Mouse (Mus musculus) CH12.LX (cell line): ENCODE results near the gene Rassf2. TPM values are rescaled to one million over a fixed set of nuclear protein-coding genes. Genes with fewer than 3 reads are reported as not detected.
A peak's percentile ranks its signal among the peaks of the same experiment; 100 is the strongest.

Experiments
- DNase-seq: peaks from one replicate; pipeline ENCODE4 v3.0.0-alpha.2; 2013; ENCODE audit errors: extremely low read depth
- H3K27ac ChIP-seq: 2 replicates; pipeline ENCODE4 v1.5.1; 2012; ENCODE audit warnings: low read depth, mild to moderate bottlenecking, control low read depth, moderate library complexity; ENCODE audit not compliant: insufficient read depth
- H3K27me3 ChIP-seq: replicated peaks from 2 replicates; pipeline ENCODE3; 2012; ENCODE audit warnings: inconsistent platforms
- H3K36me3 ChIP-seq, 2 experiments: replicated peaks in 1 of 2; 2 replicates each; pipeline versions ENCODE3 to v1.6.1; 2012; ENCODE audit warnings: inconsistent platforms in 1 of 2, low read length in 1 of 2, mild to moderate bottlenecking in 1 of 2, mixed read lengths in 1 of 2, moderate library complexity in 1 of 2; ENCODE audit not compliant: control insufficient read depth in 1 of 2, insufficient read depth in 1 of 2
- H3K4me1 ChIP-seq, 2 experiments: 2 replicates each; pipeline ENCODE4 v1.6.1; 2012; ENCODE audit warnings: inconsistent platforms in 1 of 2, moderate library complexity in 1 of 2; ENCODE audit not compliant: insufficient read depth in 2 of 2, control insufficient read depth in 1 of 2
- H3K4me2 ChIP-seq: 2 replicates; pipeline ENCODE4 v1.6.1; 2012; ENCODE audit warnings: low read depth, mild to moderate bottlenecking, control low read depth; ENCODE audit not compliant: poor library complexity, insufficient read depth, severe bottlenecking
- H3K4me3 ChIP-seq, 3 experiments: fragments of 150-350 bp in 1 of 3; sonication (generic) in 1 of 3; replicated peaks in 1 of 3; 2 replicates each; pipeline versions ENCODE3 to v1.5.1; 2011 to 2012; ENCODE audit warnings: low read depth in 2 of 3, low read length in 2 of 3, mild to moderate bottlenecking in 2 of 3, moderate library complexity in 2 of 3, control low read depth in 1 of 3, improper control_type of control experiment in 1 of 3, inconsistent platforms in 1 of 3, mixed read lengths in 1 of 3; ENCODE audit not compliant: poor library complexity in 1 of 3
- H3K79me2 ChIP-seq: replicated peaks from 2 replicates; pipeline ENCODE4 v1.6.1; 2012; ENCODE audit warnings: mild to moderate bottlenecking, moderate library complexity; ENCODE audit not compliant: control insufficient read depth, poor library complexity, insufficient read depth, severe bottlenecking; ENCODE audit errors: extremely low read depth
- H3K9ac ChIP-seq: 2 replicates; pipeline ENCODE4 v1.6.1; 2012; ENCODE audit warnings: low read depth, mild to moderate bottlenecking, control low read depth, moderate library complexity; ENCODE audit not compliant: insufficient read depth
- H3K9me3 ChIP-seq: replicated peaks from 2 replicates; pipeline ENCODE3; 2012; ENCODE audit warnings: low read length, inconsistent platforms, mixed read lengths
- BHLHE40 ChIP-seq: IDR thresholded peaks from 2 replicates; pipeline ENCODE4 v1.6.1; 2011; ENCODE audit warnings: mild to moderate bottlenecking, low read depth, low read length, improper control_type of control experiment
- CHD1 ChIP-seq: IDR thresholded peaks from 2 replicates; pipeline ENCODE4 v1.6.1; 2012; ENCODE audit warnings: low read depth, low read length, improper control_type of control experiment, inconsistent platforms
- CHD2 ChIP-seq: IDR thresholded peaks from 2 replicates; pipeline ENCODE4 v1.6.1; 2011; ENCODE audit warnings: low read length, improper control_type of control experiment
- CTCF ChIP-seq, 2 experiments: IDR thresholded peaks in 1 of 2; conservative IDR thresholded peaks in 1 of 2; 2 replicates each; pipeline ENCODE4 v1.5.1; 2011 to 2012; ENCODE audit warnings: low read depth in 2 of 2, low read length in 2 of 2, improper control_type of control experiment in 1 of 2, inconsistent platforms in 1 of 2, mild to moderate bottlenecking in 1 of 2, moderate library complexity in 1 of 2
- ELF1 ChIP-seq: IDR thresholded peaks from 2 replicates; pipeline ENCODE4 v1.6.1; 2014; ENCODE audit warnings: low read depth, mild to moderate bottlenecking, inconsistent platforms, low read length, improper control_type of control experiment
- EP300 ChIP-seq: IDR thresholded peaks from 2 replicates; pipeline ENCODE4 v1.6.1; 2011; ENCODE audit warnings: low read length, improper control_type of control experiment
- ETS1 ChIP-seq: conservative IDR thresholded peaks from 2 replicates; pipeline ENCODE4 v1.6.1; 2012; ENCODE audit warnings: low read depth, mild to moderate bottlenecking, inconsistent platforms, low read length, improper control_type of control experiment, moderate library complexity
- IRF4 ChIP-seq: IDR thresholded peaks from 2 replicates; pipeline ENCODE4 v1.6.1; 2014; ENCODE audit warnings: low read depth, mild to moderate bottlenecking, inconsistent platforms, low read length, improper control_type of control experiment
- JUN ChIP-seq: IDR thresholded peaks from 2 replicates; pipeline ENCODE4 v1.6.1; 2011; ENCODE audit warnings: low read depth, mild to moderate bottlenecking, low read length, improper control_type of control experiment, moderate library complexity; ENCODE audit not compliant: insufficient read depth
- JUND ChIP-seq: conservative IDR thresholded peaks from 2 replicates; pipeline ENCODE4 v1.6.1; 2011; ENCODE audit warnings: low read depth, low read length, improper control_type of control experiment
- KAT2A ChIP-seq: IDR thresholded peaks from 2 replicates; pipeline ENCODE4 v1.6.1; 2012; ENCODE audit warnings: low read length, improper control_type of control experiment, inconsistent platforms; ENCODE audit not compliant: insufficient replicate concordance
- MAFK ChIP-seq: IDR thresholded peaks from 2 replicates; pipeline ENCODE4 v1.6.1; 2011; ENCODE audit warnings: low read length, improper control_type of control experiment; ENCODE audit not compliant: insufficient replicate concordance
- MAX ChIP-seq: IDR thresholded peaks from 2 replicates; pipeline ENCODE4 v1.6.1; 2011; ENCODE audit warnings: low read length, improper control_type of control experiment
- MEF2A ChIP-seq: IDR thresholded peaks from 2 replicates; pipeline ENCODE4 v1.6.1; 2014; ENCODE audit warnings: low read depth, mild to moderate bottlenecking, inconsistent platforms, low read length, improper control_type of control experiment, borderline replicate concordance
- NRF1 ChIP-seq: IDR thresholded peaks from 2 replicates; pipeline ENCODE4 v1.6.1; 2014; ENCODE audit warnings: low read depth, mild to moderate bottlenecking, inconsistent platforms, low read length, improper control_type of control experiment, moderate library complexity
- PAX5 ChIP-seq: IDR thresholded peaks from 2 replicates; pipeline ENCODE4 v1.6.1; 2012; ENCODE audit warnings: low read length, inconsistent platforms, mixed read lengths
- POLR2A ChIP-seq: IDR thresholded peaks from 2 replicates; pipeline ENCODE4 v1.6.1; 2011; ENCODE audit warnings: low read depth, mild to moderate bottlenecking, improper control_type of control experiment, low read length
- POLR2AphosphoS2 ChIP-seq: IDR thresholded peaks from 2 replicates; pipeline ENCODE4 v1.6.1; 2011; ENCODE audit warnings: low read depth, low read length, improper control_type of control experiment
- RAD21 ChIP-seq: IDR thresholded peaks from 2 replicates; pipeline ENCODE4 v1.6.1; 2011; ENCODE audit warnings: low read depth, mild to moderate bottlenecking, low read length, improper control_type of control experiment, moderate library complexity
- RCOR1 ChIP-seq: conservative IDR thresholded peaks from 2 replicates; pipeline ENCODE4 v1.6.1; 2012; ENCODE audit warnings: low read depth, mild to moderate bottlenecking, inconsistent platforms, low read length, improper control_type of control experiment
- SIN3A ChIP-seq: IDR thresholded peaks from 2 replicates; pipeline ENCODE4 v1.6.1; 2012; ENCODE audit warnings: low read length, improper control_type of control experiment, inconsistent platforms
- SMC3 ChIP-seq: IDR thresholded peaks from 2 replicates; pipeline ENCODE4 v1.6.1; 2011; ENCODE audit warnings: low read depth, low read length, improper control_type of control experiment
- TBP ChIP-seq: conservative IDR thresholded peaks from 2 replicates; pipeline ENCODE4 v1.6.1; 2011; ENCODE audit warnings: low read depth, low read length, improper control_type of control experiment
- TCF12 ChIP-seq: IDR thresholded peaks from 2 replicates; pipeline ENCODE4 v1.6.1; 2014; ENCODE audit warnings: low read depth, mild to moderate bottlenecking, inconsistent platforms, low read length, improper control_type of control experiment
- UBTF ChIP-seq: IDR thresholded peaks from 2 replicates; pipeline ENCODE4 v1.6.1; 2012; ENCODE audit warnings: low read depth, mild to moderate bottlenecking, inconsistent platforms, low read length, improper control_type of control experiment, moderate library complexity
- USF1 ChIP-seq: IDR thresholded peaks from 2 replicates; pipeline ENCODE4 v1.6.1; 2014; ENCODE audit warnings: low read depth, mild to moderate bottlenecking, inconsistent platforms, low read length, improper control_type of control experiment
- USF2 ChIP-seq: conservative IDR thresholded peaks from 2 replicates; pipeline ENCODE4 v1.6.1; 2011; ENCODE audit warnings: low read depth, low read length, improper control_type of control experiment
- ZC3H11A ChIP-seq: IDR thresholded peaks from 2 replicates; pipeline ENCODE4 v1.6.1; 2012; ENCODE audit warnings: low read depth, mild to moderate bottlenecking, inconsistent platforms, low read length, improper control_type of control experiment
- dilution Hi-C: fragments of 300-500 bp; cut with MboI; formaldehyde crosslinking; loops from 2 replicates; pipeline ENCODE4 v1.14.3; 2020; ENCODE audit warnings: low sequenced_read_pairs; ENCODE audit not compliant: extremely low pct_unique_long_range_greater_than_20kb, extremely low pct_ligation_motif_present
- in situ Hi-C: fragments of 300-500 bp; cut with MboI; formaldehyde crosslinking; loops from 3 replicates; pipeline ENCODE4 v1.14.3; 2019; ENCODE audit warnings: low sequenced_read_pairs, low pct_ligation_motif_present, low pct_unique_long_range_greater_than_20kb, mixed read lengths
- polyA plus RNA-seq: library from polyadenylated mRNA; unstranded; fragments of >175 nt; gene quantifications from 2 replicates; pipeline ENCODE4 v1.2.1, GENCODE M21; 2012; ENCODE audit warnings: low read depth; ENCODE audit not compliant: insufficient read length
- total RNA-seq, 2 experiments: library from RNA; depleted of rRNA; stranded (reverse); fragments of 300-350 nt in 1 of 2; fragments of >200 nt in 1 of 2; gene quantifications; 2 replicates each; pipeline ENCODE4 v1.2.3; 2012 to 2014

Rassf2 gene
- total and polyA plus RNA-seq, 3 experiments = 33.8 to 61.5 (median 45.3) TPM

DNA sequence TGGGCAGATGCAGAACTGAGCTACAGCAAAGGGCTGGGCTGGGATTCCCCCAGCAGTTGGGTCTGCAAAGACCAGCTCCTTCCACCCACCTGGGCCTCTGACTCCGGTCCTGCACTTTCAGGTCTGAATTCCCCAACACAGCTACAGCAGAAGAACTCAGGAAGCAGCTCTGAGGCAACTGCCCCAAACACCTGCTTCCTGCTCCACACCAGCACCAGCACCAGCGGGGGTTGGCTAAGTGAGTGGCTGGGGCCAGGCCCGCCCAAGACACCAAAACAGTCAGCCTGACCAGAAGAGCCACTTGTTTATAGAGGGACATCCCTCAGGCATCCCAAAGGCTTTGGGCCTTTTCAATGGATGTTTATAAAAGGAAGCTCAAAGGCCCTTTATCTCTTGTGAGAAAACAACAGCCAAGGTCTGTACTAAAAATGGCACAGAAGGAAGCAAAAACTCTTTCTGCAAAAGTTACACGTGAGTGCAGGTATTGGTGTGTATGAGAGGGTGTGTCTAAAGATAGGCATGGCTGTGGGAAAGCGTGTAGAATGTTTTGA, 9.0 kb downstream of the Rassf2 start (continued):
- TF ChIP-seq ZC3H11A = no peak
- peak; percentile 96 for TF ChIP-seq ETS1
- TF ChIP-seq MAX = peak; percentile 65
- no peak for TF ChIP-seq JUND
- peak; percentile 92 for TF ChIP-seq IRF4
- no peak for TF ChIP-seq CTCF (conservative IDR thresholded peaks at IDR 0.05 in 1 of 2, IDR thresholded peaks at IDR 0.05 in 1 of 2; ENCODE audit: low read depth in 2 of 2, low read length in 2 of 2)
- peak; percentile 86; the same call in 1 of the 2 replicates for TF ChIP-seq CHD1
- peak; percentile 89 for TF ChIP-seq ELF1

DNA sequence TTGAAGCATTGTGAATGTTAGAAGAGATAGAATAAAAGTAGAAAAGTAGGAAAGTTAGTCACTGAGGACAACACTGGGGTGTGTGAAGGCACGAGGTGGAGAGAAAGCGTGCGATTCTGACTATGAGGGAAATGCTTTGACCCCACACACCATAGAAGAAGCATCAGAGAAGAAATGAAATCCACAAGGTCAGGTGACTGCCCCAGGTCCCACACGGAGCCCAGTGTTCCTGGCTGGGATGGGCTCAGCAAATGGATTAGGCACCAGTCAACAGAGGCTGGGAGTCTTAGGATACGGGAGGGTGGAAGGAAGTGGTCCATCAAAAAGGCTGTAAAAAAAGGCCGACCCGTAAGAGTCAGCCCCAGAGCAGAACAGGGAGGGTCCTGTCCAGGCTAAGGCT, 9.6 kb downstream of the Rassf2 start:
- TF ChIP-seq JUN (no peak), BHLHE40 (peak; percentile 72), MEF2A (no peak), MAX (no peak), ETS1 (no peak), RAD21 (no peak), USF1 (peak; percentile 26; the same call in 1 of the 2 replicates), IRF4 (no peak)
- no peak for DNase-seq
- Histone ChIP-seq H3K9ac (peak overlapping the region; percentile 91), H3K4me1 (peaks cover 35 to 93% of the 10 kb centered on the region in 2 experiments), H3K9me3 (no peaks in the 10 kb centered on the region), H3K4me2 (peak overlapping the region; percentile 96), H3K27ac (peak overlapping the region; percentile 99), H3K36me3 (peaks cover 9 to 54% of the 10 kb centered on the region in 2 experiments), H3K27me3 (no peaks in the 10 kb centered on the region), H3K4me3 (peak overlapping the region; percentile 49 to 53 (median 51)), H3K79me2 (peaks cover 71% of the 10 kb centered on the region)
- in situ Hi-C loops (loop anchor here (5.0 kb wide), 1 partner anchor 37 kb away; no protein-coding TSS in a partner anchor), dilution Hi-C loops (no loop called here)

DNA sequence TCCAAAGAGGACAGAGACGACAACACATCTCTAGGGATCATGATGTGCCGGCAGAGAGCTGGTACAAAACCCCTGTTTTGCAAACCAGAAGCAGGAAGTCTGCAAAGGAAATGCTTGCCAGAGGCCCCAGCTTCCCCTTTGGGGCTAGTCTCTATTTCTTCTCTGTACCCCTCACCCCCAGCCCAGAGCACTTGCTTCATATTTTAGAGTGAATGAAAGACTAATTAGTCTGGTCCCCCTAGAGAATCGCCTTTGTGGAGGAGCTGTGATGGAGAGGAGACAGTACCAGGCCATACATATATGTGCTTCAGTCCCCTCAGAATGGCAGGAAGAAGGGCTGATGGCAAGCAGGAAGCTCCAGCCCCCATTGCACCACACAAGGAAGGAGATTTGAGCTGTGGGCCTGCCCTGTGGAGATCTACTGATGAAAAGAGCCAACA, 10.7 kb downstream of the Rassf2 start:
- Histone ChIP-seq H3K27me3 (no peaks in the 10 kb centered on the region), H3K4me3 (peak overlapping the region; percentile 39 to 53 (median 49)), H3K9me3 (no peaks in the 10 kb centered on the region), H3K4me2 (peak overlapping the region; percentile 96), H3K4me1 (peaks cover 42 to 91% of the 10 kb centered on the region in 2 experiments), H3K79me2 (peaks cover 66% of the 10 kb centered on the region), H3K9ac (peak overlapping the region; percentile 91), H3K36me3 (peaks cover 13 to 53% of the 10 kb centered on the region in 2 experiments), H3K27ac (peak overlapping the region; percentile 99)
- in situ Hi-C loops = no loop called here
- dilution Hi-C loops = no loop called here
- DNase-seq = peak; percentile 85
- TF ChIP-seq ETS1 (peak; percentile 86), KAT2A (0 out of 2 replicates have a peak, but pooled peaks have one; percentile 59), UBTF (no peak; the same call in 1 of the 2 replicates), RCOR1 (peak; percentile 69; the same call in 1 of the 2 replicates), BHLHE40 (peak; percentile 84), TBP (peak; percentile 76; the same call in 1 of the 2 replicates), MEF2A (peak; percentile 77), SIN3A (peak; percentile 94), POLR2AphosphoS2 (no peak), NRF1 (no peak), JUND (no peak), SMC3 (peak; percentile 8; the same call in 1 of the 2 replicates), POLR2A (peak; percentile 56; the same call in 1 of the 2 replicates), RAD21 (peak; percentile 7), TCF12 (peak; percentile 91), EP300 (peak; percentile 93), USF2 (no peak), PAX5 (no peak), CHD1 (peak; percentile 30; the same call in 1 of the 2 replicates), CHD2 (peak; percentile 86), IRF4 (peak; percentile 71; the same call in 1 of the 2 replicates), MAFK (peak; percentile 78)
